Mouse (Mus musculus) thymus, postnatal 4 days (tissue): ENCODE results near the gene Gm19426.
A peak's percentile ranks its signal among the peaks of the same experiment; 100 is the strongest.

Source experiments
- DNase-seq: peaks from one replicate; pipeline ENCODE4 v3.0.0; 2021

Gene Gm19426

GRCm38 (mm10) chr2:84743561-84743960 is at the start of gene Gm19426:
Gene Gm19426 (minus strand): TSS chr2:84743655.
- DNase-seq = peak; percentile 48

DNA sequence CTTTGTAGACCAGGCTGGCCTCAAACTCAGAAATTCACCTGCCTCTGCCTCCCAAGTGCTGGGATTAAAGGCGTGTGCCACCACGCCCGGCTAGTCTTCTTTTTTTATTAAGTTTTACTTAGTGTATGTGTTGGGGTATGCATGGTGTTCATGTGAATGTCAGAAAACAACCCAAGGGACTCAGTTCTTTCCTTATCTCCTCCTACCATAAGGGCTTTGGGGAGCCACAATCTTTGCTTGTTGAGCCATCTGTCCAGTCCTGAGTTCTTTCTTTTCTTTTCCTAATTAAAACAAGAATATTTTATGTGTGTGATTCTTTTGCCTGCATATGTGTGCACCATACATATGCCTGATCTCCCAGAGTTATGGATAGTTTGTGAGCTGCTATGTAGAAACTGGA is 49.7 kb upstream of the Gm19426 start:
- no peak for DNase-seq

GRCm38 (mm10) chr2:84792516-84792915 is 49.1 kb upstream of the Gm19426 start:
- DNase-seq = no peak

GRCm38 (mm10) chr2:84790418-84790817 is 47.0 kb upstream of the Gm19426 start:
- DNase-seq = no peak

- no peak for DNase-seq
Measured at GRCm38 (mm10) chr2:84788316-84788715, 44.9 kb upstream of the Gm19426 start.

DNA sequence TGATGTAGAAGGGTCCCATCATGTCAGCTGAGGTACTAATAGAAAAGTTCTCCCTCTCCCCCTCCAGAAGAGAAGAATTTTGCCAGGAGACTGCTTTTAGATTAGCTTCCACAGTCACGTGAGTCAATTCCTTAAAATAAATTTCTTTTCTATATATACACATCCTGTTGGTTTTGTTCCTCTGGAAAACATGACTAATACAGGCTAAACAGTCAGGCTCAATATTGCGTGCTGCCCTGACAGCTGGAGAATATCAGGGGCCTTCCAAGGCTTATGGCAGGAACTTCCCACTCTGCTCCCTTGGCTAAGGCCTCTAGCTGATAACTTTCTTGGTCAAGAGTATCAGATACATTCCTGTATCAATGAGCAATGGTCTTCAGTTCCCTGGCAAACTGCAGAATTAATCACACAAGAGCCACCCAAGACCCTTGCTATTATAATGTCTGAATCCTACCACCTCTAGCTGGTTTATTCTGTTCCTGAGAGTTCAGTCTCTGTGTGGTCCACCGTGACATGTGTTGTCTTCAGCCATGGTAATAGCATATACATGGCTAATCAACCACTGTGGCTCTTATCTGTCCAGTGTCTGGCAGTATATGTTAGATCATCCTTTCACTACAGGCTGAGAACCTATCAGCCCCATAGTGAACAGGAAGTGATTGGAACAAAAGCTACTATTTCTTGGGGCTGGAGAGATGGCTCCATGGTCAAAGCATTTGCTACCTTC is 40.5 kb upstream of the Gm19426 start:
- DNase-seq = no peak

GRCm38 (mm10) chr2:84783315-84783714 is 39.9 kb upstream of the Gm19426 start:
- no peak for DNase-seq

DNA sequence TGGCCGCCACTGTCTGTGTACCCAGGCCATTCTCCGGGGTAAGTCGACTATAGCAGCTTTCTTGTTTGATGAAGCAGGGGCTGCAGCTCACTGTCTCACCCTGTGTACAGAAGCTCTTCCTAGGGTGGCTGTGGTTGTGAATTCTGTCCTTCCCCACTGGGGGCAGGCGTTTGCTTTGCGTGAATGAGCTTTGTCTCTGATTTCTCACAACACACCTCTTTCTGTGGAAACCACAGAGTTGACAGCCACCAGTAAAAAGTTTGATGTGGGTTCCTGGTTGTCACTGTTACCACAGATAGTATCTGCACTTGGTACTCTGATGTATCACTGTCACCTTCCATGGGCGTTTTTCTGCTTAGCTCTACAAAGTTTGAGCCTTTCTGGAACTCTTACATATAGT is 35.8 kb upstream of the Gm19426 start:
- peak; percentile 67 for DNase-seq

- no peak for DNase-seq
Measured at GRCm38 (mm10) chr2:84777706-84778105, 34.3 kb upstream of the Gm19426 start.

- DNase-seq = no peak
Measured at GRCm38 (mm10) chr2:84775665-84776064, 32.2 kb upstream of the Gm19426 start.

DNA sequence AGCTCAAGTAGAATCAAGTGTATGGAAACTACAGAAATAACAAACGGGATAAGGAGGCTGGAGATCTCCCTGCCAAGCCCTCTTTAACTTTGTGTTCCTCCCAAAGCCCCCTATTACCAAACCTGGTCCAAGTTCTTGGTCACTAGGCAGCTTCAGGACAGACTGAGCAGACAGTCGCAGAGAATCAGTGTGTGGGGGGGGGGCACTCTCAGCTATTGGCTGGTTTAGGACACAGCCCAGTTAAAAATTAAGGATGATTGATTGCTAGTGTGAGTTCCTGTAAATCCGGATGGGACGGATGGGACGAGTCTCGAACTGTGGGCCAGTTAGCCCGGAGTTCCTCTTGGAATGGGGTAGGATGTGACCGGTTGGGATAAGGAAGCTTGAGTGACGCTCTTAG is 31.8 kb upstream of the Gm19426 start, which contains the start of gene Serping1:
Serping1 (minus strand) TSS at position 204 of the 400 bp plus-strand sequence.
- no peak for DNase-seq

DNA sequence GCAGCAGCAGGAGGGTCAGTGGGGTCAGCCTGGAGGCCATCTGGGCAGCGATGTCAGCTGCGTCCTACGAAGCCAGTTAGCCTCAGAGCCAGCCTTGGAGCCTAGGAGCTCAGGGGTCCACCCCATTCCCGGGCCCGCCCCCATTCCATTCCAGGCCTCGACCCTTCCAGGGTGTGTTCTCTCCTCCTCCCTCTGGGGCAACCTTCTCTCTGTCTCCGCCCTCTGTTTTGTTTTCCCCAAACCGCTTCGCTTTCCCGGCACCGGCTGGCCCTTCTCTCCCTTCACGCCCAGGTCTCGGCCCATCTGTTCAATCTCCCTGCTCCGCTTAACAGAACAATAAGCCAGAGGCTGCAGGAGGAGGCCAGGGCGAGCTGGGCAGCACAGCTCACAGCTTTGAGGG is 31.3 kb upstream of the Gm19426 start:
- DNase-seq = no peak

- no peak for DNase-seq
Measured at GRCm38 (mm10) chr2:84773195-84773594, 29.7 kb upstream of the Gm19426 start.

- no peak for DNase-seq
Measured at GRCm38 (mm10) chr2:84772454-84772853, 29.0 kb upstream of the Gm19426 start.

- DNase-seq = no peak
Measured at GRCm38 (mm10) chr2:84770501-84770900, 27.0 kb upstream of the Gm19426 start.

GRCm38 (mm10) chr2:84762818-84763217 is 19.4 kb upstream of the Gm19426 start:
- no peak for DNase-seq

- no peak for DNase-seq
Measured at GRCm38 (mm10) chr2:84762295-84762694, 18.8 kb upstream of the Gm19426 start.

GRCm38 (mm10) chr2:84761840-84762239 is 18.4 kb upstream of the Gm19426 start:
- no peak for DNase-seq

GRCm38 (mm10) chr2:84761309-84761708 is 17.9 kb upstream of the Gm19426 start:
- no peak for DNase-seq

GRCm38 (mm10) chr2:84760777-84761176 is 17.3 kb upstream of the Gm19426 start:
- no peak for DNase-seq

GRCm38 (mm10) chr2:84758542-84759127 is 15.2 kb upstream of the Gm19426 start:
- no peak for DNase-seq

DNA sequence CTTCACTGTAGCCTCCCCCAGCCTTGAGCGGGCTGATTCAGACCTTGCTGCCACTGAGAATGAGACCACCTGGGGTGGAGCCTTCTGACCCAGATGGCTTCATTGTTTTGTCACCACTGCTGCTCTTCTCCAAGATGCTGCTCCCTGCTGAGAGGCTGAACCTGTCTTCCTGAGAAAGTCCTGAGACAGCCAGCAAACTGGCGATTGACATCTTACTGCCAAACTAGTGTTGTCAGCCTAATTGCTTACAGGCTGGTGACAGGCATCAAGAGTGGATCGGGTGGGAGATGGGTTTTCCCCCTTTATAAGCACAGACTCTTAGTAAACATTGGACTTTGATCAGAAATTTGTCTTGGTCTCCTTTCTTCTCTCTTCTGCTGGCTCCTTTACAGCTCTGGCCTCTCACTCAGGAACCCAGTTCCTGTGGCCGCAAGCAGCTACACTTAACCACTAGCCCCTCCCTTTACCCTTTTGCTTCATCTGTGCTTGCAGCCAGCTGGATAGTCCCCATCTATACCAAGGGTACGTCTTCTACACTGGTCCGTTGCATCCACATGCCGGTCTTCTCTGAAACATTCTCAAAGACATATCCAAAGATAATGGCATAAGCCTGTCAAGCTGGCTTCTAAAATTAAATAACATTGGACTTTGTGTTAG is 13.7 kb upstream of the Gm19426 start:
- no peak for DNase-seq

GRCm38 (mm10) chr2:84756245-84756644 is 12.8 kb upstream of the Gm19426 start:
- no peak for DNase-seq

- no peak for DNase-seq
Measured at GRCm38 (mm10) chr2:84750115-84750514, 6.7 kb upstream of the Gm19426 start.
